Mouse (Mus musculus): ENCODE results near the gene Olfr1333. TPM values are rescaled to one million over a fixed set of nuclear protein-coding genes. Genes with fewer than 3 reads are reported as not detected.
"Not testable (repeated sequence)": the region's sequence is repeated elsewhere in the genome, so short reads cannot be mapped to it uniquely, and the experiment has no call there.

Gene Olfr1333
- total and polyA plus RNA-seq, 3 experiments = not detected

- TF ChIP-seq EP300 (IDR thresholded peaks at IDR 0.05; ENCODE audit: insufficient read depth, low read depth, low read length) (no peak), CTCF (IDR thresholded peaks at IDR 0.05) (no peak), POLR2A (IDR thresholded peaks at IDR 0.05; ENCODE audit: insufficient read depth, low read depth, low read length) (no peak)
- H3K4me1 ChIP-seq (ENCODE audit: control insufficient read depth, insufficient read depth, low read length) = no peaks in the 10 kb centered on the region
- no peak within 1 kb of the TSS for H3K4me3 ChIP-seq
- WGBS = 88% methylated on average over 4 of the region's 4 CpGs
- H3K79me2 ChIP-seq (replicated peaks; ENCODE audit: control insufficient read depth, insufficient read depth, low read length) = no peaks in the 10 kb centered on the region
- no peak within 1 kb of the TSS for H3K27ac ChIP-seq
- no peaks in the 10 kb centered on the region for H3K36me3 ChIP-seq (ENCODE audit: control insufficient read depth, insufficient read depth, low read length)
- H3K9ac ChIP-seq (ENCODE audit: low read depth, low read length) = no peak within 1 kb of the TSS
- H3K27me3 ChIP-seq (ENCODE audit: control insufficient read depth, insufficient read depth, low read length) = no peaks in the 10 kb centered on the region
- intact Hi-C loops (cut with DNase I) = no loop called here
- no peak for DNase-seq
Observed at GRCm38 (mm10) chr4:118809844-118810243, 26.2 kb downstream of the Olfr1333 start, which contains the start of gene Olfr1335. Gene Olfr1335, minus strand, starts transcription at chr4:118809944.

- not testable (repeated sequence) for H3K36me3 ChIP-seq (ENCODE audit: control insufficient read depth, insufficient read depth, low read length); H3K4me3 ChIP-seq; H3K27me3 ChIP-seq (ENCODE audit: control insufficient read depth, insufficient read depth, low read length); H3K9ac ChIP-seq (ENCODE audit: low read depth, low read length); H3K27ac ChIP-seq; H3K4me1 ChIP-seq (ENCODE audit: control insufficient read depth, insufficient read depth, low read length); H3K79me2 ChIP-seq (replicated peaks; ENCODE audit: control insufficient read depth, insufficient read depth, low read length)
- intact Hi-C loops (cut with DNase I) = loop anchor here (5.0 kb wide), 1 partner anchor 70 kb away; the partner anchor contains the start of gene Olfr1331
- peak in 1 of 2 experiments; percentile 13 for DNase-seq
Observed at GRCm38 (mm10) chr4:118792796-118793195, 43.3 kb downstream of the Olfr1333 start.

- no peaks in the 10 kb centered on the region for H3K36me3 ChIP-seq (ENCODE audit: control insufficient read depth, insufficient read depth, low read length)
- TF ChIP-seq EP300 (IDR thresholded peaks at IDR 0.05; ENCODE audit: insufficient read depth, low read depth, low read length) (no peak), CTCF (IDR thresholded peaks at IDR 0.05) (no peak), POLR2A (IDR thresholded peaks at IDR 0.05; ENCODE audit: insufficient read depth, low read depth, low read length) (no peak)
- no peak within 1 kb of the TSS for H3K9ac ChIP-seq (ENCODE audit: low read depth, low read length)
- H3K27me3 ChIP-seq (ENCODE audit: control insufficient read depth, insufficient read depth, low read length) = no peaks in the 10 kb centered on the region
- H3K4me3 ChIP-seq = no peak within 1 kb of the TSS
- H3K27ac ChIP-seq = no peak within 1 kb of the TSS
- H3K79me2 ChIP-seq (replicated peaks; ENCODE audit: control insufficient read depth, insufficient read depth, low read length) = no peaks in the 10 kb centered on the region
- WGBS = 72% methylated on average over 2 of the region's 2 CpGs
- intact Hi-C loops (cut with DNase I) = no loop called here
- DNase-seq = no peak
- no peaks in the 10 kb centered on the region; the same call in 1 of the 2 replicates for H3K4me1 ChIP-seq (ENCODE audit: control insufficient read depth, insufficient read depth, low read length)
Observed at GRCm38 (mm10) chr4:118782486-118782885, 53.6 kb downstream of the Olfr1333 start, which contains the start of gene Olfr1337. Gene Olfr1337, minus strand, starts transcription at chr4:118782586.

Other genes with a start within 250 kb of the Olfr1333 start
- gene Cfap57, start 215.5 kb downstream of the Olfr1333 start, total RNA-seq (2021) = under 1 TPM in 1 of 2 experiments, not detected in 1; 0.05 TPM
- 0.03 and 0.14 TPM in 2 replicates for gene Cfap57, start 215.5 kb downstream of the Olfr1333 start, polyA plus RNA-seq (2012; rRNA removed)
- 10 to 100 TPM; 34.1 to 38.1 TPM for gene Ebna1bp2, start 215.5 kb downstream of the Olfr1333 start, total RNA-seq (2021)
- 20.0 and 22.4 TPM in 2 replicates for gene Ebna1bp2, start 215.5 kb downstream of the Olfr1333 start, polyA plus RNA-seq (2012; rRNA removed)
- gene Olfr62, start 177.3 kb downstream of the Olfr1333 start, total RNA-seq (2021) = not detected
- not detected in 2 replicates for gene Olfr62, start 177.3 kb downstream of the Olfr1333 start, polyA plus RNA-seq (2012; rRNA removed)
- not detected for gene Olfr1342, start 143.5 kb downstream of the Olfr1333 start, total RNA-seq (2021)
- not detected in 2 replicates for gene Olfr1342, start 143.5 kb downstream of the Olfr1333 start, polyA plus RNA-seq (2012; rRNA removed)
- gene Olfr1341, start 132.8 kb downstream of the Olfr1333 start, total RNA-seq (2021) = not detected
- gene Olfr1341, start 132.8 kb downstream of the Olfr1333 start, polyA plus RNA-seq (2012; rRNA removed) = not detected in 2 replicates
- not detected for gene Olfr1340, start 116.1 kb downstream of the Olfr1333 start, total RNA-seq (2021)
- not detected in 2 replicates for gene Olfr1340, start 116.1 kb downstream of the Olfr1333 start, polyA plus RNA-seq (2012; rRNA removed)
- gene Olfr1339, start 104.1 kb downstream of the Olfr1333 start, total RNA-seq (2021) = not detected
- not detected in 2 replicates for gene Olfr1339, start 104.1 kb downstream of the Olfr1333 start, polyA plus RNA-seq (2012; rRNA removed)
- gene Olfr1338, start 77.5 kb downstream of the Olfr1333 start, total RNA-seq (2021) = not detected
- gene Olfr1338, start 77.5 kb downstream of the Olfr1333 start, polyA plus RNA-seq (2012; rRNA removed) = not detected in 2 replicates
- not detected for gene Olfr1337, start 53.7 kb downstream of the Olfr1333 start, total RNA-seq (2021)
- not detected in 2 replicates for gene Olfr1337, start 53.7 kb downstream of the Olfr1333 start, polyA plus RNA-seq (2012; rRNA removed)
- gene Olfr1335, start 26.3 kb downstream of the Olfr1333 start, total RNA-seq (2021) = not detected
- gene Olfr1335, start 26.3 kb downstream of the Olfr1333 start, polyA plus RNA-seq (2012; rRNA removed) = not detected in 2 replicates
- not detected for gene Olfr1331, start 28.4 kb upstream of the Olfr1333 start, total RNA-seq (2021)
- gene Olfr1331, start 28.4 kb upstream of the Olfr1333 start, polyA plus RNA-seq (2012; rRNA removed) = not detected in 2 replicates
- not detected for gene Olfr1330, start 52.3 kb upstream of the Olfr1333 start, total RNA-seq (2021)
- not detected in 2 replicates for gene Olfr1330, start 52.3 kb upstream of the Olfr1333 start, polyA plus RNA-seq (2012; rRNA removed)
- gene Olfr1329, start 81.2 kb upstream of the Olfr1333 start, total RNA-seq (2021) = not detected
- not detected in 2 replicates for gene Olfr1329, start 81.2 kb upstream of the Olfr1333 start, polyA plus RNA-seq (2012; rRNA removed)
- gene Olfr1328, start 102.3 kb upstream of the Olfr1333 start, total RNA-seq (2021) = not detected
- not detected in 2 replicates for gene Olfr1328, start 102.3 kb upstream of the Olfr1333 start, polyA plus RNA-seq (2012; rRNA removed)
- under 1 TPM; 0.20 to 0.42 TPM for gene Lao1, start 125.3 kb upstream of the Olfr1333 start, total RNA-seq (2021)
- not detected in 2 replicates for gene Lao1, start 125.3 kb upstream of the Olfr1333 start, polyA plus RNA-seq (2012; rRNA removed)

Data from heart, adult 2 months (tissue).